Mouse (Mus musculus) gastrocnemius, adult 18-20 months (tissue): ENCODE results near the gene Dap. TPM values are rescaled to one million over a fixed set of nuclear protein-coding genes. Genes with fewer than 3 reads are reported as not detected.

Source experiments
- DNase-seq: peaks from one replicate; pipeline ENCODE4 v3.0.0; 2021; ENCODE audit warnings: low spot score
- total RNA-seq, 2 experiments: library from RNA; stranded (reverse); gene quantifications; 2 replicates each; pipeline ENCODE4 v1.2.3; 2021

Gene Dap
- total RNA-seq, 2 experiments from 2014 or later: 8.5 to 8.9 TPM

DNA sequence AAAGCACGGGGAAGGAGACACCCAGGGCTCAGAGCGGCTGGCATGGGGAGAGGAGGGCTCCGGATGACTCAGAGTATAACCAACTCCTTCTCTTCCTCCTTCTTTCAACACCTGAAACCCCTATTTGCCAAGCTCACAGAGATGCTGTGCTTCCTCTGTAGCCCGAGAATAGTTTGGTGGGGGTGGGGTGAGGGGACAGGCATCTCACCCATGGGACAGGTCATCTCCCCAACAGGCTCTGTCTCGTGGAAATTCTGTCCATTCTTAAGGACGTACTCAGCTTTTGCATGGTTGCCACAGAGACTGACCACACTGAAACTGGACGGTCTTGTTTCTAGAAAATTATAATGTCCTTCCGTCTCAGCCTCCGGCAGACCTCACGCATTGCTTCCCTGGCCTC, 37.0 kb downstream of the Dap start:
- no peak for DNase-seq

- DNase-seq: no peak
Observed at GRCm38 (mm10) chr15:31262361-31262760, 38.2 kb downstream of the Dap start.

GRCm38 (mm10) chr15:31264827-31265226, 40.7 kb downstream of the Dap start:
- DNase-seq: peak; percentile 77

- DNase-seq: no peak
Observed at GRCm38 (mm10) chr15:31265404-31265803, 41.3 kb downstream of the Dap start.

- DNase-seq: no peak
Observed at GRCm38 (mm10) chr15:31265845-31266244, 41.7 kb downstream of the Dap start.

DNA sequence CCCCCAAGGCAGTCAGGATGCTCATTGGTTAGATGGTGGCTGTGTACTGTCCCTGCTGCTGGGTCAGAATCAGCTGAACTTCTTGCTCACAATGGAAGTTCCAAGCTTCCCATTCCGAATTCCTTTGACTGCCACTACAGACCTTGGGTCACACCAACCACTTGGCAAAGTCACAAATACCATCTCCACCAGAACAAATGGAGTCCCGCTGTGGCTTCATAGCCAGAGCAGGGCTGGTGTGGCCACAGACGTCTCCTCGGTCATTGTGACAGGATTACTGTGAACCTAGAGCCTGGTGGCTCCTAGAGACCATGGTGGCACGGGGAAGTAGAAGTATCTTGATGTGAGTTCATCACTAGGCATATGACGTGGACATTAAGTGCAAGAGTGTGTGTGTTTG, 44.0 kb downstream of the Dap start:
- DNase-seq: no peak

DNA sequence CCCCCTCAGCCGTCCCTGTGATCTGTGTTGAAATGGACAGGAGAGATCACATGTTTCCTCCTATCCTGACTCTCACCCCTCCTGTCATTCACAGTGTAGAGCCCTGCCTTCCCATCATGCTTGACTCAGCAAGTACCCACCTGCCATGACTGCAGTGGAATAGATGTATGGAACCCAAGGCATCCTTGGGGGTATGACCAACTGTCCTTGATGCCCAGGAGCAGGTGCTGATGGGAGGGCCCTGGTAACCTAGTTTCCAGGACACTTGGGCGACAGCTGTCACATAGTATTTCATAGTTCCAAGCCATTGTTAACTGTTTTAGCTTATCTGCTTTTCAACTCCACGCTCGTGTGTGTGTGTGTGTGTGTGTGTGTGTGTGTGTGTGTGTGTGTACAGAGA, 45.4 kb downstream of the Dap start:
- DNase-seq: no peak

- no peak for DNase-seq
Observed at GRCm38 (mm10) chr15:31272695-31273094, 48.6 kb downstream of the Dap start.

- no peak for DNase-seq
Observed at GRCm38 (mm10) chr15:31273509-31273908, 49.4 kb downstream of the Dap start.

DNA sequence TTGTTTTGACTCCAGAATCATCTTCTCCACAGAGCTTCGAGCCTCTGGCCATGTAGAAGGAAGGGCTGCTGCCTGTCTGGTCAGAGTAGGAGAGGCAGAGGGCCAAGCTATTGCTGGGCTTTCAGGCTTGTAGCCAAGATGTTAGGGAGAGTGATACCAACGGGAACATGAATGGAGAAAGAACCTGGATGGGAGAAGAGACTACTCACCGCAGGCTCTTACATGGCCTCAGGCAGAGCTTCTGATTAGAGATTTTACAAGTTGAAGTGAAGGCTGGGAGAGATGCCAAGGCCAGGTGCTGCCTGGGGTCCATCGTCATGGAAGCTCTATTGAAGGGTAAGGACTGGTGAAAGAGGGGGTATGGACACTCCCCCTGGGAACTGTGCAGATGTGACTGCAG, 54.0 kb downstream of the Dap start:
- DNase-seq: no peak

- DNase-seq: no peak
Observed at GRCm38 (mm10) chr15:31279120-31279519, 55.0 kb downstream of the Dap start.

GRCm38 (mm10) chr15:31279577-31280004, 55.5 kb downstream of the Dap start:
- no peak for DNase-seq

GRCm38 (mm10) chr15:31280059-31280458, 55.9 kb downstream of the Dap start:
- DNase-seq: no peak

- DNase-seq: no peak
Observed at GRCm38 (mm10) chr15:31280683-31281082, 56.6 kb downstream of the Dap start.

GRCm38 (mm10) chr15:31281830-31282229, 57.7 kb downstream of the Dap start:
- DNase-seq: no peak

DNA sequence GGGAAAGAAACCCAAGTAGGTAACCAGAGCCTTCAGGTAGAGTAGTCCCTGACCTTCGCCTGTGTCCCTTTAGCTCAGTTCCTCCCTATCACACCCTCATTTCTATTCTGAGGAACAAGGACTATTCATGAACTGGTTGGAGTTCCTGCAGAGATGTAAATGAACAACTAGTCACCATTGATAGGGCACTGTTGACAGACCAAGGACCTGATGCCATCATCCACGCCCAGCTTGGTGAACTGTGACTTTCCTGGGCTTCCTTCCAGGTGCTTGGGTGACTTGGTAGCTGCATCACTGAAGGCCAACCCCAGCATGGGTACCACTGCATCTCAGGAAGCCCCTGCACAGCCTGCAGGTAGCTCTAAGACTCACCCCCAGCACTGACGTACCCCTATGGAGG, 58.2 kb downstream of the Dap start:
- no peak for DNase-seq

DNA sequence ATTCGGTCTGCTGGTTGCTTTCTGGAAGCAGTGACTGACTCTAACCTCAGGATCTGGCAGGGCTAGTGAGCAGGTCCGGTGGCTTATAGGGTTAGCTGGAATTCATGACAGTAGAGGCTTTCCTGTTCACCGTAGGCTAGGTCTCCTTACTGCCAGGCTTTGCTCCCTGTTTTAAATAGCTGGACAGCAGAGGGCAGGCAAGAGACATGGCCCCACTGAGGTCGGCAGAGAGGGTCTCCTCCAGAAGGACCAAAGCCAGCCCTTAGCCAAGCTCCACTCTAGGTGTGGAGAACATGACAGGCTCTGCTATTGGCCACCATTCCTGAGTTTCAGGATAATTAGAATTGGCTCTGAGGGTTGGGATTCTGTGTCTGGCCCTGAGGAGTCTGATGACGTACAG, 60.0 kb downstream of the Dap start:
- no peak for DNase-seq

DNA sequence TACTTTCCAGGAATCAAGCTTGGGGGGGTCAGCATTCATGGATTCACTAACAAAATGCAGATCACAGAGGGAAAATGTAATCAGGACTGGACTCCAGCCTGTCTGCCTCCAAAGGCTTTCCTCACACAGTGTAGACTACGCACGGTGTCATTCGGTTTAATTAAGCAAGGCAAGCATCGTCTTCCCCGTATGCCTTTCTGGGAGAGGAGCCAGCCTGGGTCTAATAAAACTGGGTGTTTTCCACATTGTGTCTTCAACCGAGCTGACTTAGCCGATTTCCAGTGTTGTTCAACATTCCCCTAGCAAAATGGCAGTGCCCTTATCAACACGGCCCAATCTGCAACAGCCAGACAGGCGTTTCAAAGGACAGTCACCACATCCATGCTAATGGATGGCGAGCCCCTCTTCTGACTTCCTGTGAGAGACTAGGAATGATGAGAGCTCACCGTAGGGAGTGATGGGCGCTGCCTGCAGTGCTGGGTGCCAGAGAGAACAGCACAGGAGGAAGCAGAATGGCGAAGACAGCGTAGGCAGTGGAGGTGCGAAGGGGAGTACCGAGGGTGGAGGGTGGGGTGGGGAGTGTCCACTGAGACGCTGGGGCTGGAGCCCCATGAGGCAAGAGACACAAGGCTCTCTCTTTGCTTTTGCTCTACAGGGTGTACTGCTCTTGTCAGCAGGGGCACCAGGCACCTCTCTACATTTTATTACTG, 61.0 kb downstream of the Dap start:
- DNase-seq: no peak

DNA sequence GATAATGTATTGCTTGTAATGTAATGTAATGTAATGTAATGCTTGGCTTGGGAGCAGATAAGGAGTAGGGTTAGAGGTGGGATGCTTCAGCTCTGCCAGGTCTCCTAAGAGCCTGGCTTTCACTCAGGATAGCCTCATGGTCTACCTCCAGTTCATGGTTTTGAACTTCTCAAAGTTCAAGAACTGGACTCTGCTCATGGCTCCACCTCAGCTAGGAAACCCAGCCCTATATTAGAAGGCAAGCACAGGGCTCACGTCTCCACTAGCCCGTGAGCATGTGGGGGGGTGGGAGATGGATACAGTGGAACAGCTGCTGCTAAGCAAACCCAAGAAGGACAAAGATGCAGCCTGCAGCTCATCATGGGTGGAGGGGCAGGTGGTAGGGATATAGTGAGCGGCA, 61.6 kb downstream of the Dap start:
- DNase-seq: no peak

DNA sequence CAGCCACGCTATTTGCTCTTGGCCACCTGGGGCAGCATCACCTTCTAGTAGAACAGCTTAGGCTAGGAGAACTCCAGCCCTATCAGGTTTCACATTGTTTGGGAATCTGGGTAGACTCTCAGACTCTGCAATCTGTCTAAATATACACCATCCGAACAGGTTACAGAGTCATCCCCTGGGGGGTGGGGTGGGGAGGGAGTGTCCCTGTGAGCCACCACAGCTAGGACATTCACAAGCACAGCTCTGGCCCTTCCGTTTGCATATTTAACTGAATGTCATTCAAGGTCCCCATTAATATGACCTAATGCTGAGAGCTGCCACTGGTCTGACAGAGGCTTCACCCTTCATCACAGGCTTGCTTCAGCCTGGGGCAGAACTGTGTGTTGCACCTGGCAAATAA, 68.5 kb downstream of the Dap start:
- DNase-seq: no peak

DNA sequence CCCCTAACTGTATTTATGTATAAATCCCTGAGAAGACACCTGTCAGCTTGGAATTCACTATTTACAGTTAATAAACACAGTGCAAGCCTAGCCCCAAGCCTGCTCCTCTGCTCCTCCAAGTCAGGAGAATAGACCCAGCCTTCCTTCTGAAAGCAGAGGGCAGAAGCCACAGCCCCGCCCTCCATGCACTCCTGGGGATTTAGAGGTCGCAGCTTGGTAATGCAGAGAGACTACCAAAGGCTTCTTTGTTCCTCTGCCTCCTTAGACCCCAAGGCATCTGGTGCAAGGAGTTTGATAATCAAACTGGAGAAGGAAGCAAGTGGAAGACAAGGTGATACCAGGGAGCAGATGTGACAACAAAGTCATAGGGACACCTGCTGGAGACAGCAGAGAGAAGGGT, 70.2 kb downstream of the Dap start:
- DNase-seq: no peak

DNA sequence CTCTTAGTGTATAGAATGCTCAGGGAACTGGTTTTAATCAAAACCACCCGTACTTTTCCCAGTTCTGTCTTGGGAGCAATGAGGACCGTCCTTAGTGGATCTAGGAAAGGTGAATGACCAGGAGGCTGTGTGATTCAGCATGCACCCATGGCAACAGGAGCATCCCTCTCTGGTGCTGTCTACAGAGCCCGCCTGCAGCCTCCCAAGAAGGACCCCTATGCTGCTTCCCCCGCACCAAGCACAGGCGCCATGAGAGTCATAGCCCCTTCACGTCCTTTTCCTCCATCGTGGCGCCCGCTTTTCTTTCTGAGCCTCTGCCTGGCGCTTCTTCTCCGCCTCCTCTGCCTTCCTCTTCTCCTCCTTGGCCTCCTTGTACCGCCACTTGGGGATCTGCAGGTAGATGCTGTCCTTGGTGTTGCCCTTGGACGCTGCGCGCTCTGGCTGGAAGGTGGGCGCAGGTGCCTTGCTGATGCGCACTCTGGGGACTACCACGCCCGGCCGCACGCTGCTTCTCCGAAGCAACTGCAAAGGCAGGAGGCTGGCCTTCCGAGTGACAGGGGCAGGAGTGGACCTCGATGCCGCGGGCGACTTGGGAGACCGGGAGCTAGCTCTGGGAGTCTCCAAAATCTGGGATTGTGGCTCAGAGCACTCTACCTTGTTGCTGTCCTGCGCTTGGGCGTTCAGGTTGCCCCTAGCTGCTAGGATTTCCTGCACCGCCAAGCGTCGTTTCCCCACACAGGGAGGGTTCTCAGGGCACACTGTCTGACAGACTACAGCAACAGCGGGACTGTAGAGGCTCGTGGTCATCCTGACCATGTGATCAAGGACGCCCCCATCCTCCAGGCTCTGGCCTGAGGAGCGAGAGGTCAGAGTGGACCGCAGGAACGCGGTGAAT, 73.0 kb downstream of the Dap start:
- DNase-seq: no peak

- DNase-seq: no peak
Observed at GRCm38 (mm10) chr15:31297777-31298137, 73.6 kb downstream of the Dap start.
